In genomic region chr17:93313310-93313688, GRCm38 (mm10) we compare ENCODE assay signal across 16 mouse cellular contexts.
DNase-seq lines count a peak whose midpoint lies in the region; ATAC-seq and TF ChIP-seq lines count a peak whose summit lies in the region.
"Had no signal": no experiment of that assay in that cellular context is flagged by ENCODE, and none has a peak within 500 bp of the region (broad histone marks: within the 10 kb centered on the region; RNA-seq: fewer than 3 reads in every experiment).

No protein-coding gene starts in this region.

- intact Hi-C loops in left cerebral cortex, postnatal 36 days (cut with DNase I) = no loop called here

- no peak for TF ChIP-seq CTCF in forebrain, postnatal 0 days (IDR thresholded peaks at IDR 0.05; ENCODE audit: low read depth)

- DNase-seq in forebrain, postnatal 0 days = no peak
- DNase-seq in gastrocnemius, postnatal 10 days = no peak
- no peak for DNase-seq in left cerebral cortex, postnatal 36 days (ENCODE audit: low spot score in 2 of 2)
- no peak for DNase-seq in right cerebral cortex, postnatal 25 days
- DNase-seq: adrenal gland, adult 8-10 months; gastrocnemius, postnatal 14 days; kidney, adult 11 months; kidney, postnatal 36 days; lung, embryonic 14.5 days; right cerebral cortex, postnatal 4 days; thymus, postnatal 36 days had no signal

- H3K4me1 ChIP-seq in neural tube, embryonic 12.5 days = peaks cover 5% of the 10 kb centered on the region; the same call in 1 of the 2 replicates
- peaks cover 2% of the 10 kb centered on the region; the same call in 1 of the 2 replicates for H3K4me1 ChIP-seq in neural tube, embryonic 15.5 days
- H3K4me1 ChIP-seq in forebrain, postnatal 0 days (ENCODE audit: insufficient read depth) = no peaks in the 10 kb centered on the region; the same call in 1 of the 2 replicates
- H3K4me1 ChIP-seq in midbrain, embryonic 12.5 days = peaks cover 12% of the 10 kb centered on the region
- H3K4me1 ChIP-seq: limb, embryonic 13.5 days had no signal

- H3K4me2 ChIP-seq in neural tube, embryonic 12.5 days (replicated peaks) = no peak overlapping the region
- no peak overlapping the region for H3K4me2 ChIP-seq in neural tube, embryonic 15.5 days
- no peak overlapping the region for H3K4me2 ChIP-seq in forebrain, postnatal 0 days (ENCODE audit: low read depth)
- H3K4me2 ChIP-seq in midbrain, embryonic 12.5 days (replicated peaks) = no peak overlapping the region
- H3K4me2 ChIP-seq: limb, embryonic 13.5 days; lung, embryonic 14.5 days had no signal

- H3K27ac ChIP-seq in neural tube, embryonic 12.5 days = no peak overlapping the region
- no peak overlapping the region for H3K27ac ChIP-seq in neural tube, embryonic 15.5 days (replicated peaks)
- no peak overlapping the region for H3K27ac ChIP-seq in forebrain, postnatal 0 days (ENCODE audit: low read depth, low read length)
- H3K27ac ChIP-seq in midbrain, embryonic 12.5 days (replicated peaks) = peak overlapping the region; percentile 68
- H3K27ac ChIP-seq: limb, embryonic 13.5 days had no signal

- peak; percentile 63 for ATAC-seq in neural tube, embryonic 12.5 days (ENCODE audit: low FRiP score, low read depth)
- no peak for ATAC-seq in neural tube, embryonic 15.5 days (ENCODE audit: low FRiP score)
- peak; percentile 18; the same call in 1 of the 2 replicates for ATAC-seq in forebrain, postnatal 0 days
- ATAC-seq in midbrain, embryonic 12.5 days (ENCODE audit: low FRiP score, low read depth) = peak; percentile 85
- ATAC-seq: CD4-positive, CD25-positive, alpha-beta regulatory T cell, adult 4 months had no signal

- H3K9ac ChIP-seq in neural tube, embryonic 12.5 days = no peak overlapping the region
- H3K9ac ChIP-seq in neural tube, embryonic 15.5 days (replicated peaks) = no peak overlapping the region
- H3K9ac ChIP-seq in forebrain, postnatal 0 days = no peak overlapping the region
- no peak overlapping the region for H3K9ac ChIP-seq in midbrain, embryonic 12.5 days (replicated peaks)
- H3K9ac ChIP-seq: limb, embryonic 13.5 days; lung, embryonic 14.5 days had no signal

- no peak overlapping the region for H3K4me3 ChIP-seq in neural tube, embryonic 12.5 days
- H3K4me3 ChIP-seq in neural tube, embryonic 15.5 days (replicated peaks) = no peak overlapping the region
- H3K4me3 ChIP-seq in forebrain, postnatal 0 days (ENCODE audit: low read depth, low read length) = no peak overlapping the region
- no peak overlapping the region for H3K4me3 ChIP-seq in midbrain, embryonic 12.5 days
- H3K4me3 ChIP-seq: limb, embryonic 13.5 days had no signal

- no peaks in the 10 kb centered on the region for H3K9me3 ChIP-seq in neural tube, embryonic 12.5 days
- no peaks in the 10 kb centered on the region for H3K9me3 ChIP-seq in neural tube, embryonic 15.5 days (replicated peaks)
- H3K9me3 ChIP-seq in forebrain, postnatal 0 days (ENCODE audit: low read length) = no peaks in the 10 kb centered on the region
- H3K9me3 ChIP-seq in midbrain, embryonic 12.5 days = no peaks in the 10 kb centered on the region
- H3K9me3 ChIP-seq: limb, embryonic 13.5 days had no signal

- no peaks in the 10 kb centered on the region; the same call in 1 of the 2 replicates for H3K27me3 ChIP-seq in neural tube, embryonic 12.5 days (replicated peaks)
- no peaks in the 10 kb centered on the region for H3K27me3 ChIP-seq in neural tube, embryonic 15.5 days (replicated peaks)
- H3K27me3 ChIP-seq in forebrain, postnatal 0 days (ENCODE audit: insufficient read depth, low read length) = no peaks in the 10 kb centered on the region
- peaks cover 23% of the 10 kb centered on the region for H3K27me3 ChIP-seq in midbrain, embryonic 12.5 days
- H3K27me3 ChIP-seq: limb, embryonic 13.5 days had no signal

- 32% methylated on average over 2 of the region's 2 CpGs for WGBS in neural tube, embryonic 12.5 days
- WGBS in neural tube, embryonic 15.5 days = 24% methylated on average over 2 of the region's 2 CpGs
- 45% methylated on average over 2 of the region's 2 CpGs for WGBS in forebrain, postnatal 0 days
- WGBS in midbrain, embryonic 12.5 days = 27% methylated on average over 2 of the region's 2 CpGs

- no peaks in the 10 kb centered on the region for H3K36me3 ChIP-seq in neural tube, embryonic 12.5 days
- no peaks in the 10 kb centered on the region for H3K36me3 ChIP-seq in neural tube, embryonic 15.5 days
- H3K36me3 ChIP-seq in forebrain, postnatal 0 days (ENCODE audit: insufficient read depth) = no peaks in the 10 kb centered on the region
- no peaks in the 10 kb centered on the region for H3K36me3 ChIP-seq in midbrain, embryonic 12.5 days
- H3K36me3 ChIP-seq: limb, embryonic 13.5 days had no signal
